Mouse (Mus musculus): ENCODE data around the gene Batf. TPM values are rescaled to one million over a fixed set of nuclear protein-coding genes. Genes with fewer than 3 reads are reported as not detected.

Gene Batf
- polyA plus RNA-seq, 1 experiment from 2014 or later: 3.3 TPM

Small RNAs within 50 kb of the gene (microRNA-seq; reads per million reads assigned to microRNA genes)
- not detected for gene Gm47285

Other genes with a start within 250 kb of the Batf start
- gene Fos, start 212.8 kb upstream of the Batf start, polyA plus RNA-seq (2015; fragmentation: Nextera tagmentation; extraction: Ambion mirVana): 6.1 and 7.2 TPM in 2 replicates
- 0.89 and 1.2 TPM in 2 replicates for gene Jdp2, start 87.6 kb upstream of the Batf start, polyA plus RNA-seq (2015; fragmentation: Nextera tagmentation; extraction: Ambion mirVana)
- 2.2 and 3.2 TPM in 2 replicates for gene Flvcr2, start 59.9 kb downstream of the Batf start, polyA plus RNA-seq (2015; fragmentation: Nextera tagmentation; extraction: Ambion mirVana)
- 115 and 119 TPM in 2 replicates for gene Erg28, start 137.9 kb downstream of the Batf start, polyA plus RNA-seq (2015; fragmentation: Nextera tagmentation; extraction: Ambion mirVana)
- gene Ttll5, start 138.0 kb downstream of the Batf start, polyA plus RNA-seq (2015; fragmentation: Nextera tagmentation; extraction: Ambion mirVana): 10.4 and 13.8 TPM in 2 replicates

All from limb, embryonic 13.5 days (tissue).